Mouse (Mus musculus): ENCODE measurements around the gene Gss.

- no peak for TF ChIP-seq CTCF (IDR thresholded peaks at IDR 0.05; ENCODE audit: low read depth)
- no peak for TF ChIP-seq EP300 (IDR thresholded peaks at IDR 0.05; ENCODE audit: low read depth)
These were observed 51.7 kb downstream of the Gss start for GRCm38 (mm10) chr2:155540822-155541458.
